Mouse (Mus musculus) adrenal gland, postnatal 10 days (tissue): Measurements from ENCODE around the gene Exoc4. TPM values are rescaled to one million over a fixed set of nuclear protein-coding genes. Genes with fewer than 3 reads are reported as not detected.

Source experiments
- DNase-seq: peaks from one replicate; pipeline ENCODE4 v3.0.0; 2021; ENCODE audit warnings: mixed read lengths
- total RNA-seq, 2 experiments: library from RNA; stranded (reverse); gene quantifications; 2 replicates each; pipeline ENCODE4 v1.2.3; 2021

Exoc4 gene
- total RNA-seq, 2 experiments from 2014 or later, result 36.9 to 53.3 TPM

DNA sequence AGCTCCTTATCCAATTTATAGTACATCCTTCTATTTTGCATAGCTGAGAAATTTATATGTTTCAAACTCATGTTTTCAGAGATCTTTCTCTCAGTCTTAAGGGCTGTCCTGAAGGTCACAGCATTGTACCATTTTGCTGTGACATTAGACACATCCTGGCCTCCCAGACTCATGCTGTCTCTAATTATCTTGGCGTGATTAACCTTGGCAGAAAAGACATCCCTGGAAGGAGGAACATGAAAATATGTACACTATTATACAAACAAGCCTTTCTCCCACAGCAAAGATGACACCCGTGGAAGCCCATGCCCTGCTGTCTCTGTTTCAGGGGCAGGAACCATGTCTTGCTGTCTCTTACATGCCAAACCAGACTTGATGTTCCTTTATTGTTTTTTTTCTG is 59.8 kb downstream of the Exoc4 start:
- DNase-seq, result no peak

GRCm38 (mm10) chr6:33310486-33310885 is 61.6 kb downstream of the Exoc4 start:
- no peak for DNase-seq

DNA sequence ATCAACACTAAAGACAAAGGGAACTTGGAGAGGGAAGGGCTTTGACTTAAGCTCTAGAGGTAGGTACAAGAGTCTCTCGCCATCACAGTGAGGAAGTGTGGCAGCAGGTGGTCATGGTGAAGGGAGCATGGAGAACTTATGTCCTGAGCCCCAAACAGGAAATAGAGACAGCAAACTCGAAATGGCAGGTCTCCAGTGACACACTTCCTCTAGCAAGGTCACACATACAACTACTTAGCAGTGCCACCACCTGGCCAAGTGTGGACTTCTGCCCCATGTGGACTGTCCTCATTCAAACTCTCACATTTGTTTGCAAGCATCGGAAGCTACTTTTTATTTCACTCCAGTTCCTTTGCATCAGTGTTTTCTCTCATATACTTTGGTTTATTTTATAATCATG is 74.0 kb downstream of the Exoc4 start:
- no peak for DNase-seq

DNA sequence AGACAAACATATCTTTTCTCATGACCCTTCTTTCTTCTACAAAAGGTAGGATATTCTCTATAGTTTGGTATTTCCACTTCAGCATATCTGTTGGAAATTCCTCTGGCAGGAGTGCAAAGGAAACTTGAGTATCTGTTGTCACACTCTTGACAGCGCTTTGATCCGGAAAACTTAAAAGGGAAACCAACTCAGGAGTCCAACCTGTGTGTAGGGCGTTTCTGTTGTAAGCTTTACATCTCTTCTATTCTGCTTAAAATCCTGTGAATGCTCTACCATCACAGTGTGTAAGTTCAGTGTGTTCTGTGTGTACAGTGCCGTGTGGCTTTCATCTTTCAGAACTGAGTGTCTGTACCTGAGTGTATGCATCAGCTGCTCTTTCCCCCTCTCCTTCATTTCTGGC is 74.5 kb downstream of the Exoc4 start:
- DNase-seq, result no peak

- DNase-seq, result no peak
These were observed 79.4 kb downstream of the Exoc4 start for GRCm38 (mm10) chr6:33328326-33328725.

GRCm38 (mm10) chr6:33347088-33347775 is 98.3 kb downstream of the Exoc4 start:
- DNase-seq, result no peak

- DNase-seq, result no peak
These were observed 112.7 kb downstream of the Exoc4 start for GRCm38 (mm10) chr6:33361613-33362012.

GRCm38 (mm10) chr6:33380517-33380916 is 131.6 kb downstream of the Exoc4 start:
- no peak for DNase-seq

DNA sequence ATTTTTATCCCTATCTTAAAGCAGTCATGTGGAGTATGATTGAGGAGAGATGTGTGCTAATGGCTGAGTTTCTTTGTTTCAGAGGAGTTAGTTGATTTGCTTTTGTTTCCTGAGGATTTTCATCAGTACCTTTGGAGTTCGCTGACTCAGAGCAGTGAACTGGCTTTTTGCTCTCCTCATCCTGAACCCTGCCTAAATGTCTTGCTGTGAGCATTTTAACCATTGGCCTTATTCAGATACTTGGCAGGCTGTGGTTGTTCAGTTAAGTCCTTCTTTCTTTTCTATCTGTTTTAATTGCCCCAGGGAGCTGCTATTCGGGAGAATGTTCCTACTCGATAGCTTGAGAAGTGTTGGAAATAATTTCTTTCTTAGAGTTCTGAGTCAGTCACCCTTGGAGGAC is 133.3 kb downstream of the Exoc4 start:
- no peak for DNase-seq

DNA sequence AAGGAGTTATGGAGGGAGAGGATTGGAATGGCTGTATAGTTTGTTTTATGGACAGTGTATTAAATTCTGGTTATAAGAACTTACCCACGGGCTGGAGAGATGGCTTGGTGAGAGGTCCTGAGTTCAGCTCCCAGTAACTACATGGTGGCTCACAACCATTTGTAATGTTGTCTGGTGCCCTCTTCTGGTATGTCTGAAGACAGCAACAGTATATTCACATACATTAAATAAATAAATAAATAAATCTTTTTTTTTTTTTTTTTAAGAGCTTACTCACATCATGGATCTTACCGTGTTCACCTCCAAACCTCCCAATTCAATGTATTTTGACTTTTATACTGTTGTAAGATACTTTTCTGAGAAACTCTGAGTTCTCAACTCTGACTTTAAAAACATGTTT is 143.1 kb downstream of the Exoc4 start:
- DNase-seq, result no peak

- no peak for DNase-seq
These were observed 150.6 kb downstream of the Exoc4 start for GRCm38 (mm10) chr6:33399491-33399890.

DNA sequence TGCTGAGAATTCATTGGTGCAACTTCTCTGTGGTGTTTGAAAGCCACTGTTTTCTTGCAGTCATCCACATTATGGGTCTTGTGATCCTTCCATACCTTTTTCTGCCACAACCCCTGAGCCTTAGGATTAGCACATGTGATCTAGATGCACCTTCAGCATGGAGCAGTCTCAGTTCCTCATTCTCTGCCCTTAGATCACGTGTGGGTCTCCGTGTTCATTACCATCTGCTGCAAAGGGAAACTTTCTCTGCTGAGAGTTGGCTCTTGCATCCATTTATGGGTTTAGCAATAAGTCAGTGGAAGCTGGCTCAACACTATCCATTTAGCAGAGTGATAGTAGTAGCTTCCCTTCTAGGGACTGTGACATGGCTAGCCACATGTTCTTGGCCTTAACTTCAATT is 152.3 kb downstream of the Exoc4 start:
- DNase-seq, result no peak

GRCm38 (mm10) chr6:33405562-33406275 is 156.8 kb downstream of the Exoc4 start:
- no peak for DNase-seq

- no peak for DNase-seq
These were observed 160.7 kb downstream of the Exoc4 start for GRCm38 (mm10) chr6:33409586-33409985.

DNA sequence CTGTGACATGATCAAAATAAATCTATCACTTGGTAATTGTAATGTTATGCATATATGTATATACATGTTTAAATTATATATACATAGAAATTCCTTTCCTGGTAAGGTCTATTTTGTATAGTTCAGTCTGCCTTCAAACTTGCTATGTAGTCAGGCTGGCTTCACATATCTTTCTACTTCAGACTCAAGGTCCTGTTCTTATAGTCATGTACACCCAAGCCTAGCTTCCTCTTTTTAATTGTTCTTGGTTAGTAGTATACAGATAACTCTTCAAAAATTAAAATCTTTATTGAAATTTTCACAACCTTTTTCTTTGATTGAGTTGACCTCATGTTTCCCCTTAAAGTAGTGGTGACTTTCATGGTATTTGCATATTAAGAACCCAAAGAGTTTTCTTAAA is 176.1 kb downstream of the Exoc4 start:
- no peak for DNase-seq

DNA sequence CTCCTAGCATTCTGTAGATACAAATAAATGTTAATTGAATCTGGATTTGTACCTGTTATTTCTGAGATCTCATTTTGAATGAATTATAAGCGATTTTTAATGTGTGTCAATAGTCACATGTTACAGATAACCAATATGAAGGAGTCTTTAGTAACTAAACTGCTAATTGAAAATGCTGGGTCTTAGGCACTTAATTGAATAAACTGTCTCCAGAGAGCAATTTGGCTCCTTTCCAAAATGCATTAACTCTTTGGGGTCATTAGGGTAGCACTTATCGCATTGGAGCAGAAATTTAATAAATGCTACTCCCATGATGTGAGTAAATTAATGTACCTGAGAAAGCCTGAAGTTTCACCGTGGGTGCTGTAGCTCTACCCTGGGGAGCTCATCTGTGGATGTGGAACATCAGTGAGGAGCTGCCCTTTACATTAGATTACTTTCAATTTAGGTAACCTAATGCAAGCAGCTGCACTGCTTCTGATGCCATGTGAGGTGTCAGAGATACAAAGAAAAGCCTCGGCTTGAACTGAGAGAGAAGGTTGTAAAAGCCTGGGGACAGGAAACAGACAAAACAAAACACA is 182.4 kb downstream of the Exoc4 start:
- no peak for DNase-seq

- DNase-seq, result no peak
These were observed 191.6 kb downstream of the Exoc4 start for GRCm38 (mm10) chr6:33440508-33440907.

- no peak for DNase-seq
These were observed 204.9 kb downstream of the Exoc4 start for GRCm38 (mm10) chr6:33453810-33454209.

DNA sequence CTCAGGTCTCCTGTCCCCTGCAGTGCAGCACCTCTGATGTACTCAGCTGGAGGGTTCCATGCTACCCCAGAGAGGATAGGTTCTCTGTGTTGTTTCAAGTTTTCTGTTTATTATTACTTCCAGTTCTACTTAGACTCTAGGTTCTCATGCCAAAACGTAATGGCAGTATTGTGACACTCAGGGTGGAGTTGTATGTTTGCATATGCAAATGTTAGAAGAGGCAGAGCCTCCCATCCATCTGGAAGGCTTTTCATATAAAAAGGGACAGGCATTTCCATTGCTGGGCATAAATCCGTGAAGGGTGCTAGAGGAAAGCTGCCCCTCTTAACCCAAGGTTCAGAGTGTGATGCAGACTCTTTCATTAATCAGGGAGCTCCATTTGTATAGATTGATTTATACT is 205.5 kb downstream of the Exoc4 start:
- no peak for DNase-seq

DNA sequence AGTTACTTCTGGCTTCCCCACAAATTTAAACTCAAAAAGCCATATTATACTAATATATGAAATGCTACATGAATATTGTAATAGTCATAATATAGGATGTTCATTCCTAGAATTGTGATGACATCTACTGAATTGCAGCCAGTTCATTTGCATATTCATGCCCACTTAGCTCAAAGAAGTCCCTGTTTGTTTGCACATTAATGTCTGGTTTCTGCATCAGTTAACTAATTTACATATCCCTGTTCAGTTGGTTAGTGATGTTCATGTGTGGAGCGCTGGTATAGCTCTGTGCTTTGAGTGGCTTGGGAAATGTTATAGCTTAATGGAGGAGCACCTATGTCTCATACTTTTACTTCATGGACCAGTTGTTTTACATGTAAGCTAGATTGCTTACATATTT is 206.4 kb downstream of the Exoc4 start:
- no peak for DNase-seq

DNA sequence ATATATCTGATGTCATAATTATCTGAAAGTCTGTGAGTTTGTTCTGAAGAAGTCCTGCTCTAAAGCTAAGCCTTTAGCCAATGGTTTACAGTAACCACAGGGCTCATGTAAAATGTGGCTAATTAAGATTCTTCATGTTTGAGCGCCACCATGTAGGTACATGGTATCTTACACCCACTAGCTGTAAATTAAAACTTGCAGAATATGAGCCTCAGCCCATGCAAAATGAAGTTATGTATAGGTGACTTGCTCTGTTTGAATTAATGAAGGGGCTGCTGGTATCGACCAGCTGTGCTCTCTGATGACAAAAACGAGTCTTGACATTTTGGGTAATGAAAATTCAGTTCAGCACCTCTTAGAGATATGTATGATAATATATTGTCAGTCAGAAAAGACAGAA is 216.0 kb downstream of the Exoc4 start:
- DNase-seq, result no peak

GRCm38 (mm10) chr6:33465392-33465791 is 216.5 kb downstream of the Exoc4 start:
- no peak for DNase-seq

- DNase-seq, result no peak
These were observed 217.4 kb downstream of the Exoc4 start for GRCm38 (mm10) chr6:33466168-33466839.
